Mouse (Mus musculus) adrenal gland, postnatal 4 days (tissue): ENCODE measurements around the gene E130311K13Rik. TPM values are rescaled to one million over a fixed set of nuclear protein-coding genes. Genes with fewer than 3 reads are reported as not detected.
A peak's percentile ranks its signal among the peaks of the same experiment; 100 is the strongest.

Source experiments
- DNase-seq, 2 experiments: peaks; one replicate each; pipeline ENCODE4 v3.0.0; 2021 to 2022; ENCODE audit warnings: low spot score in 2 of 2, mixed read lengths in 2 of 2
- long read RNA-seq, 2 experiments: library from polyadenylated mRNA; stranded (forward); transcript quantifications; one replicate each; pipeline ENCODE4 v2.0.0; 2021
- total RNA-seq, 2 experiments: library from RNA; stranded (reverse); gene quantifications; 2 replicates each; pipeline ENCODE4 v1.2.3; 2021

The E130311K13Rik gene
- total RNA-seq = 10 to 100 TPM; 14.3 to 15.1 TPM
- long read RNA-seq, experiment 1, transcript E130311K13Rik-201 (5 exons, 1,640 nt) = major isoform, 14 of 17 reads
- long read RNA-seq, experiment 1, partial matches to known transcripts = 1 of 17 reads
- long read RNA-seq, experiment 1, other reads (novel, unspliced or antisense) = 2 of 17 reads
- long read RNA-seq, experiment 2, transcript E130311K13Rik-201 (5 exons, 1,640 nt) = major isoform, 16 of 18 reads
- long read RNA-seq, experiment 2, partial matches to known transcripts = 0 of 18 reads
- long read RNA-seq, experiment 2, other reads (novel, unspliced or antisense) = 2 of 18 reads

DNA sequence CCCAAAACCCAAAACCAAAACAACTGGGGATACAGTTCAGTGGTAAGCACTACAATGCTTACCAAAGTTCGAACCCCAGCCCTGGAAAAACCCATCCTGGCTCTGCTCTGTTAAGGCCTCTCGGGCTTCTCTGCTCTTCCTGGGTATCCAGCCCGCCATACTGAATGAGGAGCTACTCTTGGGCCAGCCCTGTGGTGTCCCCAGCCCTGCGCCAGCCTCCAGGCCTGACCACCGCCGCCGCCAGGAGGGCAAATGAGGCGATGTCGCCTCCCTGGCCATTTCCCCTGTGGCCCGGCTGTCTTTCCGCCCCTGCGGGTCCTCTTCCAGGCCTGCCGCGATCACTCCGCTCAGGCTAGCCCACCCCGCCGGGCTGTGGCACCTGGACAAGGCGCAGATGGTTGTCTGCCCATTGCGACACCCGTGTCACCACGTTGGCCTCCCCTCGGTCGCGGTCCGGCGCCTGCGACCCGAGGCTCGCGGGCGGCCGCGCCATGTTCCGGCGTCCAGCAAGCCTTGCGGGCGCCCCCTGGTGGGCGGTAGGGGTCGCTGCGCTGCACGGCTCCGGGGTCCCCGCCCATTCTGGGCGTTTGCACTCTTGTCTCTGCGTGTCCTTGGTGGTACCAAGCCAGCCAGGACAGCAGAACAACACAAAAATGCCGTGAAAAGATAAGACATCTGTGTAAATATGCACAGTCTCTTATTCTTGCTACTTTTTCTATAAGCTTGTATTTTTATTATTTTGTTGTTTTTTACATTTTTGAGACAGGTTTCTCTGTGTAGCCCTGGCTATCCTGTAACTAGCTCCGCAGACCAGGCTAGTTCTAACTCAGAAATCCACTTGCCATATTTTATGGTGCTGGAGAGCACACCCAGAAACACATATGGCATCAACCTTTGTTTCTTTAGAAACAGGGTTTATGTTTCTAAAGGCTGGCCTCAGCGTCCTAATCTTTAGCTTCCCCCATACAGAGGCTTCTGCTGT lies at the start of gene E130311K13Rik:
E130311K13Rik (minus strand) TSS at position 595 of the 982 bp plus-strand sequence.
- peak; percentile 88 for DNase-seq

DNA sequence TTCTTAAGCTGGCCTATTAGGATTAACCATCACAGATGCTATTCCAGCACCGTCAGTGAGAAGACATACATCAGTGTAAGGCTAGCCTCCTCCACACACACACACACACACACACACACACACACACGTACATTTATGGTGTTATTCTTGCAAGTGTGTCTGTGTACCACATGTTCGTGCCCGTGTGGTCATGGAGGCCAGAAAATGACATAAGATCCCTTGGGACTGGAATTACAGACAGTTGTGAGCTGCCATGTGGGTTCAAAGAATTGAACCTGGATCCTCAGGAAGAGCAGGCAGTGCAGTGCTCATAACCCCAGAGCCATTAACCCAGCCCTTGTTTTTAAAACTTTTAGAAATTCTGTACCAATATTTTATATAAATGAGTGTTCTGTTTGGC lies 48.6 kb upstream of the E130311K13Rik start:
- DNase-seq = no peak

DNA sequence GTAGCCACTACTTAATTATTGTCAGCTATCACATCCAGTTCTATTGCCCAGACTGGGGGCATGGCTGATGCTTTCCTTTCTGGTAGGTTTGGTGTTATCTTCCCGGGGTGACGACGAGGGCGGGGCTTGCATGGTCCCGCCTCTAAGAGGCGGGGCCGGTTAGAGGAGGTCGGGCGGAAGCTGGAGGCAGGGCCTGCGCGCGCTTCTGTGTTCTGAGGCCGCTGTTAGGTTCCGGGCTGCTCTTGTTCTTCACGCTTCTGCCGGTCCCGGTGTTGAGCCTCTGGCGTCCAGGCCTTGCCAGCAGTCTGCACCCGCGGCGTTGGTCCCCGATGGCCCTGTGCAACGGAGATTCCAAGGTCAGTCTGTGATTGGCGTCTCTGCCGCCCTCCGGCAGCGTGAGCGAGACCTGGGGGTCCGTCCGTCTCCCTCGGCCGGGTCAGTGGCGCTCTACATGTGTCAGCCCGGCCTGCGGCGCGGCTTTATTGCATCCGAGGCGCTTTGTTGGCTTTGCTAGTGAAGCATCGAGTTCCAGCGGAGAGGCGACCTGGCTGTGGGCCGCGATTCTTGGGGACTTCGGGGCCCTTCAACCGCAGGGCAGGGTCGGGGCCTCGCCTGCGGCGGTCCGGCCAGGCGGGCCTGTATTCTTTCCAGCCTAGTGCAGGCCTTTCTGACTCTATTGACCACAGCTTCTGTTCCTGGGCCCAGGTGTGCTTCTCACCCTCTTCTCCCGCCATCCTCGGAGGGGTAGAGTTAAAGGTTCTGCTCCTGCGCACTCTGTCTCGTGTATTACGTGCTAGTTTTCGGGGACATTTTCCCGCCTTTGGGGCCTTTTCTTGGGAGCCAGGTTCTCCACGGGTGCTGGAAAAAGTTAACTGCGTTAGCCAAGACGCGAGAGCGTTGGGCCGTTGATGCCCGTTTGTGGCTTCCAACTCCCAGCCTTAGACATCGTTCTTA lies 47.0 kb upstream of the E130311K13Rik start, which contains the start of gene Gmps:
Gmps (plus strand) TSS at position 152 of the 954 bp plus-strand sequence.
- peak; percentile 68 to 79 for DNase-seq

DNA sequence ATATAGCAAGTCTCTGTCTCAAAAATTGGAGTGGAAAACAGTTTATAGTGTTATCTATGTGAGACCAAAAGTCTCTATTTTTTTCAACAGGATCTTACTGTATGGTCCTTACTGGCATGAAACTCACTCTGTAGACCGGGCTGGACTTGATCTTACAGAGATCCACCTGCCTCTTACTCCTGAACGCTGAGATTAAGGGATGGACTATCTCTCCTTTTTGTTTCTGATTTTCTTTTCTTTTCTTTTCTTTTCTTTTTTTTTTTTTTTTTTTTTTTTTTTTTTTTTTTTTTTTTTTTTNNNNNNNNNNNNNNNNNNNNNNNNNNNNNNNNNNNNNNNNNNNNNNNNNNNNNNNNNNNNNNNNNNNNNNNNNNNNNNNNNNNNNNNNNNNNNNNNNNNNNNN lies 36.7 kb upstream of the E130311K13Rik start:
- no peak for DNase-seq

DNA sequence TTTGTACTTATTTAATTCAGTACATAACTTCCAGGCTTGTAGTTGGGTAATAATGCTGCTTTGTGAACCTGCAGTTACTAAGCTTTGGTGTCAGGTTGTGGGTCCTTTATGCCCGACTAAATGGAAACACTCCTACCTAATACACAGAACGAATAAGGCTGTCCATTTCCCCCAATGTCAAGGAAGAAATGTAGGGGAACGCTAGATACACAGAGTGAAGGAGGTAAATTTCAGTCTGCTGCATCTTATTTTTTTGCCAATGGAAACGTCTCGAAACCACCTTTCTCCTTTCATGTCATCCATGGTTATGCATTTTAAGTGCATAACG lies 35.6 kb upstream of the E130311K13Rik start:
- DNase-seq = no peak

DNA sequence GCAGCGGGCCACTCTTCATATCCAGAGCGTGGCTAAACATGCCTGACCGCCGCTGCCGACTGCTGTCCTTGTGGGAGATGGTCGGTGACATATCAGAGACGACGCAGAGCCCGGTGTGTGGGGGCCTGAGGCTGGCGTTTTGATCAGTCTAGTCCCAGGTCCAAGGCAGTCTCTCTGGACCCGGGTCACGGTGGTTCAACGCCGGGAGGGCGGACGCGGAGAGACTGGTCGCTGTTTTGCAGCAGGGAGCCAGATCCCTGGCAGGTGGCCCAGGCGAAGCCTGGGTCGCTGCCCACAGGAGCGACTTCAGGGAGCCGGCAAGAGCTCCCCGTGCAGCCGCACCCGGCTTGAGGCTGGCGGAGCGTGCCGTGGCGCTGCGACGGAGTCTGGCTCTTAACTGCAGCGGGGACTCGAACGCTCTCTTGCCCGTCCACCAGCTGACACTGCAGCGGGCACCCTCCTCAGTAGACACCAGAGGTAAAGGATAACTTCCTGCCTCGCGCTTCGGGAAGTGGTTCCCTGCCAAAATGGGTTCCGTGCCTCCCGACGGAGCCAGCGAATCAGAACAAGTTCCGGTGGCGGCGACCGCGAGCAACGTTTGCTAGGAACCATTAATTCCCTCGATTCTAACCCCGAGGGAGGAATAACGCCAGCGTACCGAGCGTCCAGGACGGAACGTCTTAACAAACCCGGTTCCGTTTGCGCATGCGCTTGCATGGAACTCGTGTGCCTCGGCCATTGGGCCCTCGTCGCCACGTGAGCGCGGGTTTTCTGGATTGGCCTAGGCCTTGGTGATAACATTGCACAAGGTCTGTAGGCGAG lies 35.0 kb upstream of the E130311K13Rik start, which contains the start of gene Slc33a1:
Slc33a1 (minus strand) TSS at position 669 of the 822 bp plus-strand sequence.
- DNase-seq = peak; percentile 96 to 99

DNA sequence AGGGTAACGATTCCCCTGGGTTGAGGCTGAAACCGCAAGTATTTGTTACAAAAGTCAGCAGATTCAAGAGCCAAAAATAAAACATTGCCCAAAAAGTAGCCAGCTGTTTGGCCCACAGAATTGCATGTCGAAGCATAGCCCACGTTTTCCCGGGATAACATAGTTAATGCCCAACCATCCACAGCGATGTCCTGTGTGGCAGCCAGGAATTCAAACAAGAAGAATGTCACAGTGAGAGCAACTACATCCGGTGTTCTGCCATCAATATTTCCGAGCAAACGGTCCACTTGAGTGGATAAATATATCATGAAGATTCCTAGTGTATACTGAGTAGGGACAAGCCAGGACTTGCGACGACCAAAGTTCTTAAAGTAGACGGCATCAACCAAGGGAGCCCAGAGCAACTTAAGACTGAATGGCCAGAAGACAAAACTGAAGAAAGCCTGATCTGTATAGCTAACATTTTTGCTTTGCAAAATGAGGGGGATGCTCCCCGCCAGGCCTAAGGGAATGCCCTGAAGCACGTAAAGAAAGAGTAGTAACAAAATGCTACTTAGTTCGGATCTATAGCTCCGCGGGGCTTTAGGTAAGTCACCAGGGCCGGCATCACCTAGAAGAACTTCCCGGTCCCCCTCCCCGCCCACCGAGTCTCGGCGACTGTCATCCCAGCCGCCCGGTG lies 34.3 kb upstream of the E130311K13Rik start:
- no peak for DNase-seq

DNA sequence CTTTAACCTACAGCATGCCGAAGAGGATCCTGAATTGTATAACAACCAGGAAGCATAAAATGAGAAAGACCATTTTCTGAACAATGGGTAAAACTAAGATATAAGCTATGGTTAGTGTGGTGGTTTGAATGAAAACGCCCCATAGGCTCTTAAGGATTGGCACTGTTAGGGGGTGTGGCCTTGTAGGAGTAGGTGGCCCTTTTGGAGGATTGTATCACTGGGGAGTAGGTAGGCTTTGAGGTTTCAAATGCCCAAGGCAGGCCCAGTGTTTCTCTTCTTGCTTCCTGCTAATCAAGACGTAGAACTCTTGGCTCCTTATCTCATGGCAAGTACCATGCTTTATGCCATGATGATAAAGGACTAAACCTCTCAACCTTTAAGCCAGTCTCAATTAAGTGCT lies 20.6 kb upstream of the E130311K13Rik start:
- no peak for DNase-seq

DNA sequence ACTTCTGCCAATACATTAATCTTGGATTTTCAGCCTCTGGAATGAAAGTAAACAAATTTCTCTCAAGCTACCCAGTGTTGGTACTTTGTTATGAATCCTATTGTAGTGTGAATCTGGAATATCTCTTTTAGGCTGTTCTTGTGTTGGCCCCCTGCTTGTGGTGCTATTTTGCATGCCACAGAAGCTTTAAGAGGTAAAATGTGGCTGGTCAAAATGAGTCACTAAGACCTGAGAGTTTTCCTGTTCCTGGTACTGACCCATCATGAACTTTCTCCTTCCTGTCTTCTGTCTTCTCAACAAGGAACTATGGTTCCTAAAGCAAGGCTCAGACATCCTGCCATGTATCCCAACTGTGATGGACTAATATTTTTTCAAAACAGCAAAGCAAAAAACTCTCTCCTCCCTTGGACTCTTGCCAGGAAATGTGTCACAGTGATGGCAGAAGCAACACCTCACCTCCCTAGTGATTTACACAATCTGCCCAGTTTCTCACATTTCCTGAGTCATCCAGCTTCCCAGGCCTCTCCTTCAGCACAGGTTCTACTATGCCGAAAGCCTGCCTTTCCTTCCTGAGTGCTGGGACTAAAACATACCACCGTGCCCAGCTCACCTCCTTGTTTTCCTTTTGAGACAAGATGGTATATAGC lies 12.1 kb upstream of the E130311K13Rik start:
- DNase-seq = no peak

DNA sequence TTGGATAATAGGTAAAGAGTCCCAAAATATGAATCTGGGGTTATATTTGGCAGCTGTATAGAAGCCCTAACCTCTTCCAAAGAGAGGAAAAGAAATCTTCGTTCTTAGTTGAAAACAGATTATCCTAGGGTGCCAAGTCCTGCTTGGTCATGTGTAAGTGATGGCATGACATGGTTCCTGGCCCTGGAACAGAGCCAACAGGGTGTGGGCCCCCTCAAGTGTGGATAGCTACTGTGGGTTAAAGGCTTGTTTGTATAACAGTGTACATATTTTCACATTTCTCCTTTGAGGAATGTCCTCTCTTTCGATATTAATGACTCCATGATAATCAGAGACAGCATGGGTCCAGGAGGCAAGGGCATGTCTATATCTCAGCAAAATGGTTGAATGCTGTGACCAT lies 9.7 kb upstream of the E130311K13Rik start:
- no peak for DNase-seq

DNA sequence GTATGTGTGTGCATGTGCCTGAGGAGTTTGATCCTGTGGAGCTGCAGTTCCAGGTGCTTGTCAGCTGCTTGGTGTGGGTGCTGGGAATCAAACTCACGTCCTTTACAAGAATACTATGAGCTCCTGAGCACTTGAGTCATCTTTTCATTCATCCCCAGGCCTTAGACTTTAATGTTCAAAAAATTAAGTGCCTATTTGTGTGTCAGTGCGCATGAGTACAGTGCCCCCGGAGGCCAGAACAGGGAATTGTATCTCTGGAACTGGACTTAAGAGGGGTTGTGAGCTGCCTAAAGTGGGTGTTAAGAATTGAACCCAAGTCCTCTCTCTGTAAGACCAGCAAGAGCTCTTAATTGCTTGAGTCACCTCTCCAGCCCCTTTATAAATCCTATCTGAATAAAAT lies 9.6 kb downstream of the E130311K13Rik start:
- DNase-seq = no peak

DNA sequence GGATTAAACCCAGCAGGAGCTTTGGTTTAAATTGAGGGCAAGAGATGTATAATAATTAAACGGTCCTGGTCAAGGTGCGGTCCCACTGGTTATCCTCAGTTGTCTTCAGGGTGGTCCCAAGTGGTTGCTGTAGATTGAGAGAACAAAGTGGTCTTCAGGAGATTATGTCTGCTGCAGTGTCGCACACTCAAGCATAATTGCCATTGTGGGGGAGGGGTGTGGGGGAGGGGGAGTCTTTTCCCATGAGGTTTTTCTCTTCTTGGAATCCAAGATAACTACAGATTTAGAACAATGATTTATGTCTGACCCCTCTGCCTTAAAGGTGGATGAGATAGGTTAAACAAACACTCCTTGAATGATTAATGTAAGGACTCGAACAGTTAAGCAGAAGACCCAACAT lies 19.0 kb downstream of the E130311K13Rik start:
- DNase-seq = no peak

DNA sequence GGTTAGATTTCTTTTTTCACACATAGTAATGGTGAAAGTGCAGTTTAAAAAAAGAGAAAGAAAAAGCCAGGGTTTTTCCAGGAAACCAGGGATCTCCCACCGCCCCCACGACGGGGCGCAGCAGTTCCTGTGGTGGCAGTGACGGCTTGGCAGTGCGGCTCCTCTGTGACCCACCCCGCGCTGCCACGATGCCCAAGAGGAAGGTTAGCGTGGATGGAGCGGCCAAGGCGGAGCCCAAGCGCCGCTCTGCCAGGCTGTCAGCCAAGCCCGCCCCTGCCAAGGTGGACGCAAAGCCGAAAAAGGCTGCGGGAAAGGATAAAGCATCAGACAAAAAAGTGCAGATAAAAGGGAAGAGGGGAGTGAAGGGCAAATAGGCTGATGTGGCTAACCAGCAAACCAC lies 24.0 kb downstream of the E130311K13Rik start:
- no peak for DNase-seq

DNA sequence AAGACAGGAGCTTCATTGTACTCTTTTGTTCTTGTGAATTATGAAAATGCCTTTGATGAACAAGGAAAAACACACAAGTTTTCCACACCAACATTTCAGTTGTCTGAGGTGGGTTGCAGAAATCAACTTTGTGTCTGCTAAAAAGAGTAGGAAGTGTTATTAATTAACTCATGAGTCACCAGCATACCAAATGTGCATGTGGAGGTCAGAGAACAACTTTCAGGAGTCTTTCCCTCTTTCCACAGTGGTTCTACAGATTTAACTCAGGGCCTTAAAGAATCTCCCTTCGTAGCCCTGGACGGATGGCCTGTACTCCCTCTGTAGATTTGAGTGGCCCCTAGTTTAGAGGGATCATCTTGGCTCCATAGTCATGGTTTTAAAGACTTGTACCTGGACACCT lies 25.1 kb downstream of the E130311K13Rik start:
- no peak for DNase-seq

DNA sequence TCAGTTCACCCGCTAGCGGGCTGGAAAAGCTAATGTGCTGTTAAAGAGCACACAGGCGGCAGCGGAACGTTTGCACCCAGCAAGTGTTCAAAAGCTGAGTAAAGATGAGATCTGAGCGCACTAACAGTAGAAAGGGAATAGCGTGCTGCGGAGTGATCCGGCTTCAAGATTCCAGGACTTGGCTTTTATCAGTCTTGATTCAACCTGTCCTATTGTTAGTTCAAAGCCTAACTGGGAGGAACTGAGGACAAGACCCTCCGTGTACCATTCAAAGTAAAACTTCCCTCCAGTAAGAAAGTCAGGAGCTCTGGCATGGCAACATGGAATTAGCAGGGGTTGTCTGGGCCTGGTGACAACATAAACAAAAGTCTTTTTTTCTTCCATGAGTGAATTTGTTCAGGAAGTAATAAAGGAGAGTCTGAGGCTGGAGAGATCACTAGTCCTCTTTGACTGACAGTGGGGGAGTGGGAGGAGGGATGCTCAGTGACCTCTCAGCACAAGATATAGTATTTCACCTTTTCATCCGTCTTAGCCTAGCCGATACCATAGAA lies 29.2 kb downstream of the E130311K13Rik start:
- DNase-seq = no peak

DNA sequence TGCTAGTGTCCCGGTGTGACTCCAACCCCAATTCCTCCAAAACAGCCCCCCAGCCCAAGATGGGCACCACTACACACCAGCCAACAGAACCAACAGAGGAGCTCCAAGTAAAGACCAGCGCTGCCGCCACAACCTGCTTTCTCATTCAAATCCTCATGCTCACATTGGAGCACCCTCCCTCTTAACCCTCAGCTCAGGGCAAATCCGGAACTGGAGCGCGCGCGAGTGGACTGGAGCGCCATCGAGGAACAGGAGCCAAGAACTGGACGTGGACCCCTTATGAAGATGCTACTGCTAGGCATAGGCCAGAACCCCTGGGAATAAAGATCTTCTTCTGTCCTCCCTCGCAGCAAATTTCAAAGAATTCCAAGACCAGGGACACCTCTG lies 30.0 kb downstream of the E130311K13Rik start, which contains the start of gene Plch1:
Plch1 (minus strand) TSS at position 164 of the 387 bp plus-strand sequence.
- peak; percentile 10 for DNase-seq

DNA sequence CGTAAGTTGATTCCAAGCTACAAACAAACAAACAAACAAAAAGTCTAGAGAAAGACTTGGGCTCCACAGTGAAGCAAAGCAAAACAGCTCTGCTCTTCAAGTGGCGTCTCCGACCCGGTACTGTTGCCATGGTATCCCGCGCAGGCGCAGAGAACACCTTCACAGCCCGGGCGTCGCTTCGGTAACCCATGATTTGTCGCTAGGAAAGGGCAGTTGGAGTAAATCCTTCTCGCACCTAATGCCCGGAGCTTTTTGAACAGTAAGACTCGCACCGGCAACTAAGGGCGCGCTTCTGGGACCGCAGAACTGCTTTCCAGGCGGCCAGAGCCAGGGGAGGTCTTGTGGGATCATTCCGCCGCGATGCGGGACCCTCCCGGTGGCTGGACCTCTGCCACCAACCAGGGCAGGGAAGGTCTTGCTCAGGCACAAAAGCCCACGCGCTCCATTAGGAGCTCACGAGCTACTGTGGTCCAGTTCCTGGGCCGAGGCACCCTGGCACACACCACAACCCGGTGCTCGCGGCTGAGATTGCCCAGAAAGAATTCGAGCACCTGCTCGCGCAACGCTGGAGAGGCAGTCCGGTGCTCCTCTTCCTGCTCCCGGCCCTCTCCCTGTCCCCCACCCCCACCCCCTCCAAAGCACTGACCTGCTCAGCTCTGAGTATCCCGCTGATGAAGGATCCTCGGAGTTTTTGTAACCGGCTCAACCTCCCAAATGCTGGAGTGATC lies 30.5 kb downstream of the E130311K13Rik start:
- peak; percentile 64 for DNase-seq

DNA sequence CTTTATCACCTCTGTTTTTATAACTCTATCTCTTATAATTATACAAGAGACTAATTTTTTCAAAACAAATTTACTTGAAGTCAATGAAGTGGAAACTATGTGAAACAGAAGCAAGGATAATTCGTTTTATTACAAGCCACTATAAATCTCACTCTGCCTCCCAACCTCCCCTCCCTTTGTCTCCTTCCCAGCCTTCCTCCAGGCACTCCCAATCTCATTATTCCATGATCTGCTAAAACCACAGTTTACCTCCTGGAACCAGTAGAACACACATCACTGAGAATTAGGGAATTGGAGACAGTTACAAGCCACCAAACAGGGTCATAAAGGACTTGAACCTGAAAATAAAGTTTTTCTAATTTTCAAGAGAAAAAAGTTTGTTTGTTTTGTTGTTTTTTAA lies 32.1 kb downstream of the E130311K13Rik start:
- DNase-seq = no peak
